Mouse (Mus musculus) erythroblast, adult 5-6 weeks (primary cell): ENCODE data around the gene Hoxa3. TPM values are rescaled to one million over a fixed set of nuclear protein-coding genes. Genes with fewer than 3 reads are reported as not detected.

ENCODE experiments used
- ATAC-seq: replicated peaks from 2 replicates; pipeline ENCODE4 v1.8.0; 2016; ENCODE audit warnings: moderate number of reproducible peaks, mild to moderate bottlenecking, moderate TSS enrichment, inconsistent platforms; ENCODE audit not compliant: poor library complexity, low FRiP score, severe bottlenecking
- total RNA-seq, 2 experiments: library from RNA; stranded (forward) in 1 of 2; stranded (reverse) in 1 of 2; fragments of 150-400 nt in 1 of 2; fragments of 200-764, 138-1000 nt in 1 of 2; gene quantifications; 2 replicates each; pipeline versions ENCODE4 v1.2.3 to v1.2.4; 2015 to 2017; ENCODE audit warnings: low replicate concordance in 2 of 2

Hoxa3 gene
- total RNA-seq (2015; ENCODE audit: low replicate concordance), result not detected in 2 replicates
- total RNA-seq (2017; ENCODE audit: low replicate concordance), result not detected in 2 replicates

DNA sequence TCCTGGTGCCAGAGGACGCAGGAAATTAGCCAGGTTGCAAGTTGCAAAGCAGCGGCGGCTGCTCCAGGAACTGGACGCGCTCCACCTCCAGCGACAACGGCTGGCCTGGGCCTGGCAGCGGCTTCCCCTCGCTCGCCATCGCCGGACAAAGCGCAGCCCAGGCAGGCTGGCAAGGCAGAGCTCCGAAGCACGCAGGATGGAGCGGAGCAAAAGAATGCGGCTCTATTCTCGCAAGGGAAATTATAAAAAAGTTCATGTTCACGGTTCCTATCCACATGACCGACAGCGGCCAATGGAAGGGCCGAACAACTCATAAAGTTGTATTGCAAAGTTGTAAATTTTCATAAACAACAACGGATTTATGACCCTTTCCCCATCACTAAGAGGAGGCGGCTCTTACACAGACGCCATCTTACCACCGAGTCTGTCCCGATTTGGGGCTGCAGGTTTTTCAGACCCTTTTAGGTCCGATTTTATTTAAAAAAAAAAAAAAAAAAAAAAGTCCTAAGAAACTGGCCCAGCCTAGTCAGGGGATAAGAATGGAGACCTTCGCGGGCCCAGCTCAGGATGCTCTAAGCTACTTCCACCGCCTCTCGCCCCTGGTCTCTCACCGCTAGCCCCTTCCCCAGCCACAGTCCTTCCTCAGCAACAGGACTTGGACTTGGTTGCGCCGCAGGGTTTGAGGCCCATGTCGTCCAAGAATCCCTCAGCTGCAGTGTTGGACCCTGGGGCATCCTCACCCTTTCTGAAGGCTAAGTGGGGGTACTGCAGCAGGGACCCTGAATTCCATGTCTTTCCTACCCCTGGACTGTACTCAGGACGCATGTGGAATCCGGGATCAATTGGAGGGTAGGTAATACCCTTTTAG, at the start of gene Hoxa3, which contains the start of gene Gm28308:
TSS of gene Hoxa3 (minus strand) at position 218 of the 868 bp plus-strand sequence.
TSS of gene Gm28308 (minus strand) at position 221 of the 868 bp plus-strand sequence.
- no peak for ATAC-seq

DNA sequence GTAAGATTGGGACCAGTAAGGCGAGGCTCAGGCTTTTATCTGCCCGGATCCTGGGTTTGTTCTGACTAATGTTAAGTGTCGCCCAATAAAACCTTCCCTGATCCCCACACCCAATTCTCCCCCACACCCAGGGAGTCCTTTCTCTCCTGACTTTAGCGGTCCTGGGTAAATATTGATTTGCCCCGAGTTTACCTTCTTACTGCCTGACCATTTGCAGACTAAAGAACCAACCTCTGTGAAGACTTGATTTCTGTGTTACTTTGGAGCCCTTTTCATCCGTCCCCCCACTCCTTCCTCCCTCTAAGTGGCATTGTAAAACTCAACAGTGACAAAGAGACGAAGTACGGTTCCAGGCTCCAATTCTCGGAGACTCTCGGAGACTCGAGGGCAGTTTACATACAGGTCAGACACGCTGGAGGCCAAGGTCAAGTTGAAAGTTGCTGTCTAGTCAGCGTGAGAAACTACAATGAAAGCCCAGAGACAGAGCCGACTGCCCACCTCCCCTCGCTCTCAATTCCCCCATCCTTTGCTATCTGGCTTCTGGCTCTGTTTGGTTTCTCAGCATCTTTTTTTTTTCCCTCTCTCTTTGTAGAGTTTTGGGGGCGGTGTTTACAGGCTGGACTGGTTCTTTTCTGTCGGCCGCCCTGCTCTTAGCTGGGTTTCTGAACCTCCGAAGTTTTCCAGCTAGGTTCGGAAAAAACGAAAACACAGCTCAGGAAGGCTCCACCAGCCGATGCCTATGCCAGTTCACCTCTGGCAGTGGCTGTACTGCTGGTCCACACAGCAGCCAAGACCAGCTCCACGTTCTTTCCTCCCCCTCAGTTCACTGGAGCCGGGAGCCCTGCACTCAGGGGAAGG, 49.6 kb upstream of the Hoxa3 start:
- ATAC-seq, result no peak

DNA sequence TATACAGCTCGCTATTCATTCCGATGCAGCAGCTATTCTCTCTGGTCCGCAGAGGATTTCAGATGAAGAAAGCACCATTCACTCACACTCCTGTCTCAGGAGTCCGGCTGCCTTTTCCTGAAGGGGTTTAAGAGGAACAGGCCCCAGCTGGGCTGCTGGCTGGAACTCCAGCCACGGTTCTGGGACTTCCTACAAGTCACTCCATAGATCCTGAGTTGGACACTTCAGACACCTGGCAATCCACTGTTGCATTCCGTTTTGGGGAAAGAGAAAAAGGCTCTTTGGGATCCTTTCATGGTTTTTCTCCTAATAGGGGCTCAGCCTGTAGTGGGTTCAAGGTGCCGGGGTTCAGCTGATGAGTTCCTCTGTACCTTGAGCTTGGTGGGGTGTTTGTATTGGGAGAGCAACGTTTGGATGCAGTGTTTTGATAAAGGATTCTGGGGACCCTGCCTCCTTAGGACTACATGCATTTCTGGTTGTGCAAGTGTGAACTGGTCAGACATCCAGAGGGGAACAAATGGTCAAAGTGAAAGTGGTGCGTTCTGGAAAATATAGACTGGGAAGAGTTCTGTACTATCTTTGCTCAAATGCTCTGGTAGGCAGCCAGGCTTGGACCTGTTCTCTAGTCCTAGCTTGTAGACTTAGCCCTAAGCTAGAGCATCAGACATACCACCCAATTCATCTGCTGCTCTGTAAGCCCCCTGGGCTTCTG, 48.8 kb upstream of the Hoxa3 start:
- no peak for ATAC-seq

DNA sequence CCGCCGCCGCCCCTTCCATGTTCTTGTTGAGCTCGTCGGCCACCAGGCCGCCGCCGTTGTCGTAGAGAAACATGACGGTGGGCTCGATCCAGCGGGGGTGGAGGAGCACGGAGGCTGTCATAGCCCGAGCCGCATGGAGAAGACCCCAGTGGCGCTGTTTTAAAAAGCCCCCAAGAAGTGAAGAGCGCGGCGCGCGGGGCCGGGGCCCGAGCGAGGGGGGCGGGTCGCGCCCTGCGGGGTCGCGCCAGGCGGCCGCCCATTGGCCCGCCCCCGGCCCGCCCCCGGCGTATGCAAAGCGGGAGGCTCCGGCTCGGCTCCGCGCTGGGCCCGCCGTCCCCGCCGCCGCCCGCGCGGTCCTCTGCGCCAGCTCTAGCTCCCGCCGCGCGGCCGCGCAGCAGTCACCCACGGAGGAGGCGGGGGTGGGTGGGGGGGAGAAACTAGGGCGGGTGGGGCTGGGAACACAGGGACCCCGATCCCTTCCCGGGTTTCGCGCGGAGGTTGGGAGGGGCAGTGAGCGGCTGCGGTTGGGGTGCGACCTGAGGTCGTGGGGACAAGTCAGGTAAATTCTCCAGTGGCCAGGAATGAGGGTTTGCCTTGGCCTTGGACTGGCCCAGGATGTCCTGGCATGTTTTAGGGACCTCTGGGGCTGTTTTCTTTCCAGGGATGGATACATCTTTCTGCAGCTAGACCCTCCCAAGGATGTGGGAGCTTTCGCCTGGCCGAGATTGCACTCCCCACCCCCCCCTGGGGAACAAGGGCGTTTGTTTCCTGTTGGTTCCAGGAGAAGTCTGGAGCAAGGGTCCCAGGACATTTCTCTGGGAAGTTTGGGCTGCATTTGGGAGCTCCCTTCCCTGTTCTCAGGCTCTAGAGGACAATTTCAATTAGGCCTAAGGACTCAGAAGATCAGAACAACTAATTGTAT, 47.8 kb upstream of the Hoxa3 start, which contains the start of gene Hoxa13:
TSS of gene Hoxa13 (minus strand) at position 227 of the 922 bp plus-strand sequence.
- no peak for ATAC-seq

DNA sequence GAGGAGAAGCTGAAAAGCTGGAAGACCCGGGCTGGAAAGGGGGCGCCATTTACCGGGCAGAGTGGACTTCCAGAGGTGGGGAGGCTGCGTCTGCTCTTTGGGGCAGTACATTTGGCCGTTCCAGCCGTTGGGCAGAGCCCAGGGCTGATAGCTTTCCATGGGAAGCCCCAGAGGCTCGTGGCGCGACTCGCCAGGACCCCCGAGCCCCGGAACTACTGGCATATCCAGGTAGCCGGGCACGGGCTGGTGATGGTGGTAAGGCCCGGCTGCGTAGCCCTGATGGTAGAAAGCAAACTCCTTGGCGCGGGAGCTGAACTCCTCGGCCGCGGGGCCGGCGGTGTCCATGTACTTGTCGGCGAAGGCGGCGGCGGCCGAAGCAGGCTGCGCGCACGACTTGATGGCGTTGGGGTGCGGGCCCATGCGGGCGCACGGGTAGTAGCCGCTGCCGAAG, 46.7 kb upstream of the Hoxa3 start:
- ATAC-seq, result no peak

DNA sequence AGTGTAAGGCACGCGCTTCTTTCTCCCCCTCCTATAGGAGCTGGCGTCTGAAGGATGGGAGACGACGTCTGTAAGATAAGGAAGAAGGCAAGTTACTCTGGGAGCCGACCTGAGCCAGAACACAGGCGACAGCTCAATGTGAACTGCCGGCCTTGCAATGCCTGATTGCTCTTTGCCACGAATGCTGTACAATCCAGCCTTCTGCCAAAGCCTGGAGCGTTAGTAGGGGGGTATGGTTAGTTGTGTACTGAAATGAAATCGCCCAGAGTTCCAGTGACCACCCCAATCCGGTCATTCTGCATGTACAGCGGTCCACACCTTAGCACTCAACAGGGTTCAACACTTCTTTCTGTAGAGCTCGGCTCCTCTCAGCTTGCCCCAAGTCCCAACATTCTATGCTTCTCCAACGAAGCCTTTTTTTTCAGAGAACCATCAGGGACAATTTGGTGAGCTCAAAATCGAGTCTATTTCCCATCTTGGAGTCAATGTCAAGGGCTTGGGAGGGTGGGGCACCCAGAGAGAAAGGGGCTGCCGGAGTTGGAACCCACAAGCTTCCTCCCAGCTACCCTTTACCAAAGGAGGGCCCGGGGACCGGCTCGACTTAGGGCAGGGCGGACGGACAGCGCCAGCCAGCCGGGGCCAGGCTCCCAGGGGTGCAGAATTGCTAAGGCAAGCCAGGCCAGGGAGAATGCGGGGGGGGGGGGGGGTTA, 46.1 kb upstream of the Hoxa3 start:
- no peak for ATAC-seq

DNA sequence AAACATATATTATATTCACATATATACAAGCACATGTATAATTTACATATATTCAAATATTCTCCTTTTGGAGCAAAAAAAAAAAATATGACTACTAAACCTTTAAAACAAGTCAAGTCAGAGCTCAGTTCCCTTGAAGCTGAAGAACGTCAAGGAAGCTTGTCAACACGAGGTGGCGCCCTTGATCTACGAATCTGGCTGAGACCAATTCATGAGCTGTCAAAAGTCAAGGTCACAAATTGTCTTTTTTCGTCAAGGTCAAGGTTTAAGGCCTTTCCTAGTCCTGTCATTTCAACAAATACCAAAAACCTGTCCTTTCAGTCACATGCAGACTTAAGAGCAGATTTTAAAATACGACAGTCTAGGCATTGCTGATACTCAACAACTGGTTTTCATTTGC, 43.8 kb upstream of the Hoxa3 start:
- ATAC-seq, result no peak

DNA sequence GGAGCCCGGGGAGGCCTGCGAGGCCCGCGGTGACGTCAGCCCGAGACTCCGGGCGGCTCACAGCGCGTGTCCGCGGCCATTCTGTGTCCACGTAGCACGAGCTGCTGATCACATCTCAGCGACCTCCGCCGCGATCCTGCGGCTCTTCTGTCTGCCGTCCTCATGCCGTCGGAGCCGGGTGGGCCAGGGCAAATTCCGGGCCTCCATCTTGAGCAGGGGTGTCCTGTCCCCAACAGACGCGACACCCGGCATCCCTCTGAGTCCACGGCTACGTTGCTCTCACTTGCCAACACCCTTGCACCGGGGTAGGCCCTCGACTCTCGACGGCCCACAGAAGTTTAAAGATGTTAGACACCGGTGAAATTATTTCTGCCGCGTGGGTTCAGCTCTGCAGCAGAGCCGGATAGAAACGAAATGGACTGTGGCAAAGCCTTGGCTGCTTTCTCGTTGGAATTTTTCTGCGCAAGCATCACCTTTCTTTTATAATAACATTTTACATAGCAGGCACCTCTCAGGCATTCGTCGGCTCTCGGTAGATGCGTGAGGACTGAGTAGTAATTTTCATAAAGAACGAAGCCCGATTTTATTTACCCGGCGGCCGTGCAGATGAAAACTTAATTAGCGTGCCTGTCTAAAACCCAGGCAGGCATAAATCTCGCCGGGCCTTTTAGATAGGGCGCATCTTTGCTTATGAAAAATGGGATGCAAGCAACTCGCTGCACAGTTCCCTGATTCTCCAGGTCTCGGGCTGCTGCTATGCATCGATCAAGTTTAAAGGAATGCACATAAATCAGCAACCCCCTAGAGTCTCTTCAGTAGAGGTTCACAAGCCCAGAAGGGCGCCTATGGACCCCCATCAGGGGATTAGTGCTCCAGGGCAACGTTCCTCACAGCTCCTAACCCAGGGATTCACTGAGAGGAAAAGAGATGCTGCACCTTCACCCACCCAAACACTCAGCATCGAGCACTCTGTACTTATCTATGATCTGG, 40.7 kb upstream of the Hoxa3 start:
- no peak for ATAC-seq

DNA sequence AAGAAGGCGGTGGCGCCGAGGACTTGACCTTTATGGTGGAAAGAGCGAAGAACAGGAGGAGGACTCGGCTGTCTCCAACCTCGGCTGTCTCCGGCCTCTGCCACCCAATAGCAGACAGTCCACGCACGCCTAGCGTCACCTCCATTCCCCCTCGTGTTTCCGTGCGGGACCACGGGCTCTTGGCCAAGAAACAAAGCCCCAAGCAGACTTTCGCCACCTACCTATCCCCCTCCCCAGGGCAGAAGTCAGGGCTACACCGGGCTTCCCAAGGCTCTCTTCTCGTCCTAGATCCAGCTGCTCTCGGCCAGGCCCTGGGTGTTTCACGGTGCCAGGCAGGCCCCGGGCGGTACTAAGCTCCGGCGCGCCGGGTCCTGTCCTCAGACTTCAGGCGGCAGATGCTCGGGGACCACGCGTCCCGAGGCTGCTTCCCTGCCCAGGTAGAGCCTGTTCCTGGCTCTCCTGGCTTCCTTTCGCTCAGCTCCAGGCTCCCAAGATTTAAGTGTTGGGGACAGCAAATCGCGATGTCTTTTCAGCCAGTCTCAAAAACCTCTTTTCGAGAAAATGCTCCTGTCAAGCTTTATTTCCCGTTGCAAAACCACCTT, 39.7 kb upstream of the Hoxa3 start:
- no peak for ATAC-seq

DNA sequence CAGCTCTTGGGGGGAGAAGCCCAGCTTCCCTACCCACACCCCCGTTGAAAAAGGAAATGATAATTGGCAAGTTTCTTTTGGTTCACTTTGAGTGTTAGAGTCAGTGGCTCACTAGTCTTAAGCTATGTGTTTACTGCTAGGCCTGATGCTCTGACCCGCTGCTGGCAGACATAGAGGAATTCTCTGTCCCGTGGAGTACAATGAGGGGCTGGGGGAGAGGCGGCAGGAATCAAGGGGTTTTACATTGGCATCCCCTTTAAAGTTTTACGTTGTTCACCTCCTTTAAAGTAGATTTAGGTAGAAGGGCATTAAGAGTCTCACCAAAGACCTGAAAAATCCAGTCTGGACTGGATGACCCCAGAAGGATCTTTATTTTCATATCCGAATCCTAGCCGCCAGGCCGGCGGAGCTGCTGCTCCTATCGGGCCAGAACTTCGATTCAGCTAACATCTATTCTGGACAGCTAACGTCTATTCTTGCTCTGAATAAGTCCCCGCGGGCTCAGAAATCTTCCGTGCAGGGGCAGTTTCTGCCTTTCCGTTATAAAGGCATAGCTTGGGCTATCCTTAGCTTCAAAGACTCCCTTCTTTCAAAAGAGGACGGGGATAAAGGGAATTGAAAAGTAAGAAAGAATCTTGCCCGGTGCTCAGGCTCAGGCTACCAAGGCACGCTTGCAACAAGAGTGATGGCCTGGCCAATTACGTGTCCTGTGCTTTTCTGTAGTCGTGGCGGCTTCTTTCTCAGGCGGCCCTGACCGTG, 39.1 kb upstream of the Hoxa3 start:
- ATAC-seq, result no peak

DNA sequence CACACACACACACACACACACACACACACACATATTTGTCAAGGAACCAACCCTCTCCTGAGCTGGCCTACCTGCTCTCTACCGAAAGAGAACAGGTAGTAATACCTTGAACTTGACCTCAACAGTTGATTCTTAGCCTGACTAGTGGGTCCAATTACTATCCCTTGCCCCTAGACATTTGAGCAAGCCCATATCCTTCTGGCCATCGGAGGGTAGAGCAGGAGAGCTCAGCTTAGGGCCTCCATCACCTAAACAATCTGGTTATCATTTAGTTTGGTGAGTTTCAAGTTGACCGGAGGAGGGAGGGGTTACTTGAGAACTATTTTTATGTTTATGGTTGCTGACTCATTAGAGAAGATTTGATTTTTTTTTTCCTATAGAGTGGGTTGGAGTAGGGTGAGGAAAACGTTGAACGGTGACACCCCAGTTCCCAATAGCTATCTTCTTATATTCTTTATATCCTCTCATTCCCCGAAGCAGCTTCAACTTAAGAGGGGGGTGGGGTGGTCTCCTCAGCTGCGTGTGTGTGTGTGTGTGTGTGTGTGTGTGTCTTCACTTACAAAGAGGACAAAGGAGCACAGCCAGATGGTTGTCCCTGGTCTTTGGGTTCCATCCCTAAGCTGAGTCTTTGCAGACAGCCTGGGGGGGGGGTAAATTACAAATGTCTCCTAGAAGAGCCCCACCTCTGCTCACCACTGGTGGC, 38.2 kb upstream of the Hoxa3 start:
- ATAC-seq, result no peak

DNA sequence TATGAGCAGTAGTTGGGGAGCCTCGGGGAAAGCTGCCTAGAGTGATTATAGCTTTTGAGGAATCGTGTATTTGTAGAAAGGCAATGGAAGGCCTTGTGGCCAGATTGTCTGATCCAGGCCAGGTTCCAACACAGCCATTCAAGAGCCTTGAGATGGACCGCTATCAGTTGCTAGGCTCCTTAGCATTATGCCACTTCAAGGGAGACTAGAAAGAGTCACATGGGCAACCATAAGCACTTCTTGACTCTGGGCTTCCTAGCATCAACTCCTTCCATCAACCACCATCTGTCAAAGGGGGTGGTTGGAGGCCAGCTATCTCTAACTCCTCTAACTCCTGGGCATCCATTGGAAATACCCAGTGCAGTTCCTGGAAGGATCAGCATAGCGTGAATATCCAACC, 36.7 kb upstream of the Hoxa3 start:
- ATAC-seq, result no peak

DNA sequence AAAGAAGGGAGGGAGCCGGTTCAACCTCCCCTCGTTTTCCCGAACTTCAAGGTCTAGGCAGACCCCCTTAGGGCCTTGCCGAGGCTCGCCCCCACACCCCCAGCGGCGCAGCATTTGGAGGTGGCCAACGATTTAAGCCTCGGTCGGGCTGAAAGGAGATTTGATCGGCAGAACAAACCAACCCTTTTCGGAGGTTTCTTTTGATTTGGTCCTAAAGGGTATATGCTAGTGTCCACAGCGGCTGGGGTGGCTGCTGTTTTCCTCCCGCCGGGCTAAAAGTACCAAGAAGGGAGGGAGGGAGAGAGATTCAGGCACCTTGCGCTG, 36.2 kb upstream of the Hoxa3 start:
- no peak for ATAC-seq

DNA sequence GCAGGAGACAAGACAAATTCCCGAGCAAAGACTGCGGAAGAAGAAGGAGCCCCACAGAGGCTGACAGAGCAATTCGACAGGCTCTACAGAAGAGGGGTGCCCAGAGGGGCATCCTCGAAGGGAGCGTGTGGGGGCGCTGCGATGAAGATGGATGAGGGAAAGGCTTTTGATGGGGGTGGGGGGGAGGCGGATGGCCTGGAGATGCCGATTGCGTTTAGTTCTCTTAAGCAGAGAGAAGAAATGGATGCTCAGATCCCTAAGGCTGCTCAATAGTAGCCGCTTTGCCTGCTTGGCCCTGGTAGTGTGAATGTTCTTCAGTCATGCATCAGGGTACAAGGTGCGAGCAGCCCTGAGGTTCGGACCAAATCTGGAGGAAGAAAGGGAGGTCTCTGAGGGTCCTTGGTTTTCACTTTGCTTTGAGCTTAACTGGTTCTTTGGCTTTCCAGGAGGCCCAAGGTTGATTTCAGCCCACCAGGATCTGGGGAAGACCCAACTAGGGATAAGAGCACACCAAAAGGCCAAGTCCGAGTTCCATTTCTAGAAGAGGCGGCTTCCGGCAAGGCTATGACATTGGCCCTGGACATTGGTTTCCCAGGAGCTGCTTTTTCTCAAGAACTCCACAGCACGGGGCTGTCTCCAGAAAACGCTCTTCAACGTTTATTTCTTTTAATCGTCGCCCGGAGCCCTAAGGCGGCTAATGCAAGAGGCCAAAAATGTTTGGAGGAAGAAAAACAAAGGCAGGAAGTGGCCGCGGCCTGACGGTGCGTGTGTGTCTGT, 35.7 kb upstream of the Hoxa3 start:
- no peak for ATAC-seq
